Mouse (Mus musculus) midbrain, embryonic 15.5 days (tissue): ENCODE results near the gene Acoxl. TPM values are rescaled to one million over a fixed set of nuclear protein-coding genes. Genes with fewer than 3 reads are reported as not detected.

Experiments used
- ATAC-seq: fragments of 200-750 bp; cut with Nextera tagmentation; replicated peaks from 2 replicates; pipeline ENCODE4 v1.8.0; 2017; ENCODE audit warnings: moderate TSS enrichment
- H3K27ac ChIP-seq: fragments of 300-500 bp; sonication (generic); 2 replicates; pipeline ENCODE4 v1.5.1; 2015; ENCODE audit warnings: mild to moderate bottlenecking, inconsistent platforms
- H3K27me3 ChIP-seq: fragments of 300-500 bp; sonication (generic); replicated peaks from 2 replicates; pipeline ENCODE4 v1.6.1; 2015; ENCODE audit warnings: inconsistent platforms
- H3K36me3 ChIP-seq: fragments of 300-500 bp; sonication (generic); replicated peaks from 2 replicates; pipeline ENCODE4 v1.6.1; 2015; ENCODE audit warnings: inconsistent platforms
- H3K4me1 ChIP-seq: fragments of 300-500 bp; sonication (generic); 2 replicates; pipeline ENCODE4 v1.6.1; 2015; ENCODE audit warnings: inconsistent platforms
- H3K4me2 ChIP-seq: fragments of 300-500 bp; sonication (generic); 2 replicates; pipeline ENCODE4 v1.6.1; 2015; ENCODE audit warnings: inconsistent platforms, mild to moderate bottlenecking, moderate library complexity
- H3K4me3 ChIP-seq: fragments of 300-500 bp; sonication (generic); 2 replicates; pipeline ENCODE4 v1.5.1; 2015; ENCODE audit warnings: mild to moderate bottlenecking, inconsistent platforms
- H3K9ac ChIP-seq: fragments of 300-500 bp; sonication (generic); 2 replicates; pipeline ENCODE4 v1.6.1; 2015; ENCODE audit warnings: mild to moderate bottlenecking, inconsistent platforms
- H3K9me3 ChIP-seq: fragments of 300-500 bp; sonication (generic); 2 replicates; pipeline ENCODE4 v1.6.1; 2016; ENCODE audit warnings: inconsistent platforms
- WGBS: fragments of 180-500 bp; shearing (Covaris S2); methylation state at CpG from one replicate; pipeline ENCODE4 v1.1.7; 2015; ENCODE audit warnings: mixed read lengths; 5-methylcytosine and 5-hydroxymethylcytosine counted together
- polyA plus RNA-seq: library from polyadenylated mRNA; unstranded; fragments of >200 nt; fragmentation: Nextera tagmentation; extraction: Ambion mirVana; gene quantifications from 2 replicates; pipeline ENCODE4 v1.2.1, GENCODE M21; 2015

Gene Acoxl
- polyA plus RNA-seq, 1 experiment from 2014 or later = 0.13 TPM

DNA sequence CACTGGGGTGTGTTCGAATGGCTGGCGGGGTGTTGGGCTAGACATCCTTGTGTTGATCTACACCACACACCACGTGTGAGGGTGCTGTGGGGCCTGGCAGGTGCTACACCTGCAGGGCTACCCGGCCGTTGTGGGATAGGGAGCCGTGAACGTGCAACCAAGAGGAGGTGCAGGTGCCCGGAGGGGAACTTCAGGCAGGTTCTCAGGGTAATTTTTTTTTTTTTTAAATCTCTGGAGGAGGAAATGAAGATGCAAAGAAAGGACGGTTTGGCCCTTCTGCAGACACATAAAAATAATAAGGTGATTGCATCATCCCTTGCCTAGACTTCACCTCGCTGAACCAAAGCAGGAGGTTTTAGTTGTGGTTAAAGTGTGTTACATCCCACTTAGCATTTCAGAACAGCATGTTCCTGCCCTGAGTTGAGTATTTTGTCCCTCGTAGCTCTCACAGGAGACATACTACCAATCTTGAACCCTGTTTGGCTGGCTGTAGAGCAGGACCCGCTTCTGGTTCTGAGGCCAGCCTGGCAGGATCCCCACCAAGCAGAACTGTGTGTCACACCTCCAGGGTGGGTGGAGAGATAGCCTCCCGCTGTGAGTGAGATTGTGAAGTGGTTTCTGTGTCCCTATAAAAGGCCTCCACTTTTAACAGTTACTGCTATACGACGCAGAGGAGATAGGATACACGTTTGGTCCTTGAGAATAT, 314.3 kb downstream of the Acoxl start:
- no peak overlapping the region for H3K9ac ChIP-seq

DNA sequence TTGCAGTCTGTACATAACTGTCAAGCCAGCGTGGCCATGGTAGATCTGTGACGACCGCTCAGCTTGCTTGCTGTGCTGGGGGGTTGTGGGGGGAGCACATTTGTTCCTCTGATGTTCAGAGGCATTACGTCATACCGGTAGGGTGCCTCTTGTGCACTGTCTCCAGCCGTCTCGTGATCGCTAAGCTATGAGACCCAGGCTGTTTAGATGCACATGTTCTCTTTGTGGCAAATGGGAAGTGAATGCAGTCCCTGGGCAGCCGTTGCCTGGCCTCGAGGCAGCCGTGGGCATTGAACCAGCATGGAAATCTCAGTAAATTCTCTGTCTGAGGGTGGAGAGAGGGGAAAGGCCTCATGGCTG, 314.9 kb downstream of the Acoxl start:
- WGBS = 44% methylated on average over 11 of the region's 11 CpGs
- H3K4me3 ChIP-seq = no peak overlapping the region
- no peak overlapping the region for H3K9ac ChIP-seq
- H3K27me3 ChIP-seq = no peaks in the 10 kb centered on the region
- no peak overlapping the region for H3K4me2 ChIP-seq
- H3K27ac ChIP-seq = no peak overlapping the region
- ATAC-seq = 0 out of 2 replicates have a peak, but pooled peaks have one; percentile 25
- no peaks in the 10 kb centered on the region for H3K36me3 ChIP-seq
- H3K4me1 ChIP-seq = peaks cover 23% of the 10 kb centered on the region
- H3K9me3 ChIP-seq = no peaks in the 10 kb centered on the region

More for the DNA sequence above, 314.3 kb downstream of the Acoxl start:
- Histone ChIP-seq H3K4me2 (no peak overlapping the region), H3K4me3 (no peak overlapping the region), H3K27me3 (no peaks in the 10 kb centered on the region), H3K4me1 (peaks cover 23% of the 10 kb centered on the region), H3K9me3 (no peaks in the 10 kb centered on the region), H3K27ac (no peak overlapping the region), H3K36me3 (no peaks in the 10 kb centered on the region)
- 81% methylated on average over 16 of the region's 16 CpGs for WGBS
- ATAC-seq = no peak

DNA sequence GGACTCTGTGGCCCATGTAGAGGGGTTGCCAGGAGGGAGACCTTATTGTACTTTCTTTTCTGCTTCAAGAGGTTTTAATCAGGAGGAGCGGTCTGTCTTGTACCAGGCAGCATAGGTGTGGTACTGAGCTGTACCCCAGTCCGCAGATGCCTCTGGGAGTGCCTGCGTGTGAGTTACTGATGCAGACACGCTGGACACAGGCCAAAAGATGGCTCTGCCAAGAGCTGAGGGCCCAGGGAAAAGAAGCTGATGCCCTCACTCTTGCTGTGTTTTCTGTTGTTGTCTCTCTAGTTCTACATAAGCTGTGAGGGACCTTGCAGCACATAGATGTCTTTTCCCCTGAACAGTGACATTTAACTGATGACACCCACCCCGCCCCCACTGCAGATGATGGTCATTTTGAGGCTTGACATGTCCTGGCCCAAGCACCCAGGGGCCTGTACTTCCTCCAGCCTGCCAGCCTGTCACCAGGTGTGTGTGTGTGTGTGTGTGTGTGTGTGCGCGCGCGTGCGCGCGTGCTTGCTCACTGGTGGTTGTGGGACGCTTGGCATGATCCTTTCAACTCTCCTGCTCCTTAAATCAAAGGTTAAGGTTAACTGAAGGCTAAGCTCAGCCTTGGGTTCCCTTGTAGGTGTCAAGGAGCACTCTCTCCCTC, 316.9 kb downstream of the Acoxl start:
- H3K9ac ChIP-seq = no peak overlapping the region
- H3K27me3 ChIP-seq = no peaks in the 10 kb centered on the region
- H3K4me1 ChIP-seq = peaks cover 27% of the 10 kb centered on the region
- H3K4me3 ChIP-seq = no peak overlapping the region
- no peaks in the 10 kb centered on the region for H3K9me3 ChIP-seq
- 89% methylated on average over 13 of the region's 13 CpGs for WGBS
- no peak overlapping the region for H3K4me2 ChIP-seq
- no peak for ATAC-seq
- H3K27ac ChIP-seq = no peak overlapping the region
- H3K36me3 ChIP-seq = no peaks in the 10 kb centered on the region

DNA sequence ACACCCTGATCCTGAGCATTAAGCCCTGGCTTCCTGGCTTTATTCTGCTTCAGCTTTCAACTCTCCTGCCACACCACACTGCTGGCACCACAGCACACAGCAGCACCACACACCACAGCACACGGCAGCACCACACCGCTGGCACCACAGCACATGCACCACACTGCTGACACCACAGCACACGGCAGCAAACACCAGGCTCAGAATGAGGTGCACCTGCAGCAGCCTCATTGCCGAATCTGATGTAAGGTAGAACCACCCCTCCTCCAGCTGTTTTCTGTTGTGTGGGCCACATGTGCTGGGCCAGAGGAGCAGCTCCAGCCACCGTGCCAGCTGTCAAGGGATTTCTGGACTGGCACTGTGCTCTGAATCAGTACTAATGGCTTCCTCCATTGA, 317.4 kb downstream of the Acoxl start:
- ATAC-seq = no peak
- Histone ChIP-seq H3K27me3 (no peaks in the 10 kb centered on the region), H3K4me2 (no peak overlapping the region), H3K27ac (no peak overlapping the region), H3K9ac (no peak overlapping the region), H3K9me3 (no peaks in the 10 kb centered on the region), H3K36me3 (no peaks in the 10 kb centered on the region), H3K4me1 (peaks cover 27% of the 10 kb centered on the region), H3K4me3 (no peak overlapping the region)
- WGBS = 68% methylated on average over 5 of the region's 5 CpGs

DNA sequence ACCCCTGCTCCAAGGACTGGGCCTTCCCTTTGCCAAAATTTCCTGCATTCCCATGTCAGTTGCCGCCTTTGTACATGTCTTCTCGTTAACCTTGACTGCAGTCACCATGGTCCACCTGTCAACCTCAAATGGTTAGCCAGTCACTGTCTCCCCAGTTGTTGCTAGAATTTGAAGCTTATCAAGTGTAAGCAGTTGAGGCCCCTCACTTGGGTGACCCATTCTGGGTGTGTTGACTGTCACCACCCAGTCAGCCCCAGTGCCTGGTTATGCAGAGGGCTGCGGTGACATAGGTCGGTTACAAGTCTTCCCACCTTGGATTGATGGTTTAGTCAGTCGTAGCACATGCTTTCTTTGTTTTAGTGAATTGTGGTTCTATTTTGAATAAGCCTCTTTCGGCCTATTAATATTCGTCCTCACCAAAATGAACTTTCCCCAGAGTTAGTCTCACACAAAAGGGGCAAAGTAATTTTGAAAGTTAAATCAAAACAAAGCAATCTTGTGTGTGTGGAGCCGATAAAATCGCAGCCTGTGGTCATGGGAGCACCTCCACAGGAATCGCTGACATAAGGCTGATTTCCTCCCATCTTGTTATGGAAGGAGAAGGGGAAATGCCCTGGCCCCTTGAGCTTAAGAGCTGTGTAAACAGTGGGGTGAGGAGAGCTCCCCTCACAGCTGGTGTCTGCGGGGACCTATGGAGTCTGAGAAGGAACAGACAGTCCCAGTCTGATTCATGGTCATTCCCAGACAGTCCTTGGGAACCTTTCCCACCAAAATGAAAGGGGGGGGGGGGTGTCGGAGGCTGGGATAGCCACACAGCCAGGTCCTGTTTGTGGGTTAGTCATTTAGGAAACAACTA, 318.1 kb downstream of the Acoxl start:
- ATAC-seq = no peak

DNA sequence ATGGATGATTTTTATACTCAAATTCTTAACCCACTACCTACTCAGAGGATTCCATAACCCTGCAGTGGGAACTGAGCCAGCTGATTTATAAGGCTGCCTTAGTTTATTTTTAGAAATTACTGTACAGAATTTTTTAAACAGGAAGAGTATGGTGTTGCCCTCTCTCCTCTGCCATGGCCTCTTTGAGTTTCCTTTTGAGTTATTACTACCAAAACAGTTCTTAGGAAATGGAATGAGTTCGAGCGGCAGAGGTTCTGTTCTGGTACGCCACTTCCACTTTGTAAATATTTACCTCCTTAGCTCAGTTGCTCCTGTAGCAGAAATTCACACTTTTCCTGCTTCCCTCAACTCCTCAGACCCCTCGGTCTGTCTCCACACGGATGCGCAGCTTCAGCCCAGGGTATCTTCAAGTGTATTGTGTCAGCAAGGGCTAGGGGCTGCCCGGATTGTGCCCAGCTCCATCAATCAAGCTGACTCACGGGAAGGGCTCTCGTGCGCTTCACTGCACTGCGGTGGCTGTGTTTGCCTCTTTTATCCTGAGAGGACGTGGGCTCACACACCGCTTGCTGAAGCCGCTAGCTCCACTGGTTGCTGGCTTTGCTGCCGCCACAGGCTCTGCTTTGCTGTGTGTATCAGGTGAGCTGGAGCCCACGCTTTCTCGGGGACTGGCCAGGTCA, 320.2 kb downstream of the Acoxl start:
- no peaks in the 10 kb centered on the region for H3K27me3 ChIP-seq
- H3K36me3 ChIP-seq = no peaks in the 10 kb centered on the region
- H3K4me3 ChIP-seq = no peak overlapping the region
- H3K4me1 ChIP-seq = peaks cover 19% of the 10 kb centered on the region
- WGBS = 65% methylated on average over 17 of the region's 17 CpGs
- no peak for ATAC-seq
- H3K27ac ChIP-seq = no peak overlapping the region
- no peaks in the 10 kb centered on the region for H3K9me3 ChIP-seq
- H3K4me2 ChIP-seq = no peak overlapping the region
- H3K9ac ChIP-seq = no peak overlapping the region

More for the DNA sequence above, 318.1 kb downstream of the Acoxl start:
- no peaks in the 10 kb centered on the region for H3K9me3 ChIP-seq
- 78% methylated on average over 12 of the region's 12 CpGs for WGBS
- H3K4me3 ChIP-seq = no peak overlapping the region
- no peak overlapping the region for H3K4me2 ChIP-seq
- no peaks in the 10 kb centered on the region for H3K36me3 ChIP-seq
- peaks cover 27% of the 10 kb centered on the region for H3K4me1 ChIP-seq
- no peaks in the 10 kb centered on the region for H3K27me3 ChIP-seq
- no peak overlapping the region for H3K27ac ChIP-seq
- H3K9ac ChIP-seq = no peak overlapping the region

DNA sequence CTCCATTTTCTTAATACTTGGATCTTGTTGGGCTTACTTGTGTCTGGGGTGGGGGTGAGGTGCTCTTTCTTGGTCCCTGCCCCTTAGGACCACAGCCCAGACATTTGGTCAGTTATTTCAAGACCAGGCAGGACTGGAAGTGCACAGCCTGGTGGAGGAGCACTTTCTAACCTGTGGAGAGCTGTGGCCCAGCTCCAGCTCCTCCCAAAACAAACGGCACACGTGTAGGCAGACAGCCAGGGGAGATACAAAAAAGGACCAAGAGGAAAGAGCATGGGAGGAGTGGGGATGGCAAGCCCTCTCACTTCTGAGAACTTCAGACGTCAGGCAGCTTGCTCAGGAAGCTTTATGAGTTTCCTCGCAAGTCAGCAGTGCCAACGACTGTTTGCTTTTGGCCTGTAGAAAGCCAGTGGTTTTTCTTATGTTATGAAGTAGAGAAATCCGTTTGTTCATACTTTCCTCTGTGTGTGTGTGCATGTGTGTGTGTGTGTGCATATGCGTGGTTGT, 321.0 kb downstream of the Acoxl start:
- ATAC-seq = no peak
- Histone ChIP-seq H3K4me1 (peaks cover 19% of the 10 kb centered on the region), H3K27ac (no peak overlapping the region), H3K9ac (no peak overlapping the region), H3K4me3 (no peak overlapping the region), H3K36me3 (no peaks in the 10 kb centered on the region), H3K9me3 (no peaks in the 10 kb centered on the region), H3K4me2 (no peak overlapping the region), H3K27me3 (no peaks in the 10 kb centered on the region)
- WGBS = 81% methylated on average over 7 of the region's 7 CpGs

DNA sequence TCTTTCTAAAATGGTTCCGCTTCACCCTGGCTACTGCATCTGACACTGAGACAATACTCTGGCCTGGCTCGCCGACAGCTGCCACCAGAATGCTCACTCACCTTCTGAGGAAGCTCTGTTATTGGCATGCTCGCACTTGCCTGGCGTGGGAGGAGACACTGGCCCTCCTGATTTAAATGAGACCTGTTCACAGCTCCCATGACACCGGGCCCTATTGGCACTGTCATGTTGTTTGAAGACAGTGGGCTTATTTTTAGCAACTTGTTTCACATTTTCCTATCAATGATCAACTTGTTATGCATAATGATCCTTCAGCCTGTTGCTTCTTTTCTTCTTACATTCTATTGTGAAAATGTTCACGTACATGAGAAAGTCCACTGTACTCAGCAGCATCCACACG, 324.5 kb downstream of the Acoxl start:
- H3K4me3 ChIP-seq = no peak overlapping the region
- 85% methylated on average over 8 of the region's 8 CpGs for WGBS
- H3K4me2 ChIP-seq = no peak overlapping the region
- ATAC-seq = no peak
- no peaks in the 10 kb centered on the region for H3K27me3 ChIP-seq
- H3K9me3 ChIP-seq = no peaks in the 10 kb centered on the region
- H3K36me3 ChIP-seq = no peaks in the 10 kb centered on the region
- H3K27ac ChIP-seq = no peak overlapping the region
- H3K4me1 ChIP-seq = peaks cover 4% of the 10 kb centered on the region; the same call in 1 of the 2 replicates
- no peak overlapping the region for H3K9ac ChIP-seq

DNA sequence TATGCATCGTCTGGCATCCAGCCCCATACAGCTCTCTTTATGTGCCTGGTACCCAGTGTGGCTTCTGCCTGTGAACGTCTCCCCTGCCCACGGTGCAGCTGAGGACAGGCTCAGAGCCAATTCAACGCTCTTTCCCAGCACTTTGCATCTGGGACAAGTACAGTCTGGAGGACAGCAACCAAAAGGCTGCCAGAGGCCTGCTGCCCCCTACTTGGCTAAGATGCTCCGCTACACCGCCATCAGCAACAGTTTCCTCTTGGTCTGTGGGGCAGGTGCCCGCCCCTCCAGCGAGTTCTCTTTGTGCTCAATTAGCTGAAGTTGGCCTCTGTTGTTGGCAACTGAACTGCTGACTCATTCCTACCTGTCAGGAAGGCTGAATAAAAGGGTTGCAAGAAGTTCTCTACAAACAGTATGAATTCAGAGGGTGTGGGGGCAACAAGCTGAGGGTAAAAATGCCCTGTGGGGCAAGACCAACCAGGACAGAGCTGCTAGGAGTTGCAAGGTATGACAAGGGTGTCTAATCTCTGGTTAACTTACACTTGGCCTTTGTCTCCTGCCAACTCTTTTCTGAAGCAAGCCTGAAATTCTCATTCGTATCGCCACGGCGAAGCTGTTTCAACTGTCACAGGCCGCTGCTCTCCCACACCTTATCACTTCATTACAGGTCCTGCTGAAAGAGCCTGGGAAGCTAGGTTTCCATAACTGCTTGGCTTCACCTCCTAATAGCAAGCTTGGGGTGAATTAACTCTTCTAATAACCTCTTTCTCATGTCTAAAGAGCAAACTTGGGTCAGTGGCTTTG, 328.1 kb downstream of the Acoxl start:
- WGBS = 54% methylated on average over 13 of the region's 13 CpGs
- Histone ChIP-seq H3K4me2 (no peak overlapping the region), H3K4me1 (no peaks in the 10 kb centered on the region), H3K4me3 (no peak overlapping the region), H3K9ac (no peak overlapping the region), H3K27ac (no peak overlapping the region), H3K36me3 (no peaks in the 10 kb centered on the region), H3K27me3 (no peaks in the 10 kb centered on the region), H3K9me3 (no peaks in the 10 kb centered on the region)
- ATAC-seq = 0 out of 2 replicates have a peak, but pooled peaks have one; percentile 33

DNA sequence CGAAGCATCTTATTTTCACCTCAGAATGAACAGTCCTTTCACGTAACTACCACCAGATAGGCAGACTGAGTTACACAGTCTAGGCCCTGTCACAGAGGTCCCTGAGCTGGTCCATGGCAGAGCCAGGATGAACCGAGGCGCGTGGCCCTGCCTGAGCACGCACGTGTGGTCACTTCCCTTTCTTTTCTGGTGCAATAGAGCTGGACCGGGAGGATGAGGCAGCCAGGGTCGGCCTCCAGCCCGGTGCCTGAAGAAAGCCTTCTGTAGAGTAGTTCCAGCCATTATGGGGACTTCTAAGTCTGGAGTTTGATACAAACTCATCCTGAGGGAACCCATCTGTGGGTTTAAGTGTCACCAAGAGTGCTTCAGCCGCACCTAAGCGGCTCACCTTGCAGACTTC, 329.3 kb downstream of the Acoxl start:
- 95% methylated on average over 12 of the region's 12 CpGs for WGBS
- Histone ChIP-seq H3K9me3 (no peaks in the 10 kb centered on the region), H3K9ac (no peak overlapping the region), H3K36me3 (no peaks in the 10 kb centered on the region), H3K27me3 (no peaks in the 10 kb centered on the region), H3K4me2 (no peak overlapping the region), H3K27ac (no peak overlapping the region), H3K4me3 (no peak overlapping the region), H3K4me1 (no peaks in the 10 kb centered on the region)
- no peak for ATAC-seq

DNA sequence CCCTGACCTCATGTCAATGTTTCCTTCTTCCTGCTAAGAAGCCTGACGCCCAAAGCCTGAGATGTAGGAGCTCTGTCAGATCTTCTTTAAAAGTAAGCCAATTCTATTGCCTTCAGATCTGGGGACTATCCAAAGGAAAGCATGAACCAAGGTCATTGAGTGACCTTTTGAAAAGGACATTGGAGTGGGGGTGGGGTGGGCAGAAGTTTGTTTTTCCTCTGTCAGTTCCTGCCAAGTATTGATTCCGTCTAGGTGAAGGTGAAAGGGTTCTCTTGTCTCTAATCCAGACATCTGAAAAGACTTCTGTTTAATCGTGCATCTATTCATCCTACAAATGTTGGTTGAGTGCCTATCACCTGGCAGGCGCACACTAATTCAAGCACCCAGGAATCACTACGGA, 330.8 kb downstream of the Acoxl start:
- WGBS = 80% methylated on average over 5 of the region's 5 CpGs

More for the DNA sequence above, 330.8 kb downstream of the Acoxl start:
- Histone ChIP-seq H3K4me2 (no peak overlapping the region), H3K36me3 (no peaks in the 10 kb centered on the region), H3K27ac (no peak overlapping the region), H3K4me1 (no peaks in the 10 kb centered on the region), H3K9me3 (no peaks in the 10 kb centered on the region), H3K4me3 (no peak overlapping the region), H3K27me3 (no peaks in the 10 kb centered on the region), H3K9ac (no peak overlapping the region)
- no peak for ATAC-seq
